Mouse (Mus musculus) MEL (cell line): ENCODE data around the gene Pde10a.

Source experiments
- CTCF ChIP-seq, 3 experiments: IDR thresholded peaks in 2 of 3; conservative IDR thresholded peaks in 1 of 3; 2 replicates each; pipeline ENCODE4 v1.5.1; 2011 to 2012; ENCODE audit warnings: low read length in 3 of 3, low read depth in 2 of 3, mild to moderate bottlenecking in 2 of 3, improper control_type of control experiment in 1 of 3, inconsistent platforms in 1 of 3, mixed read lengths in 1 of 3, moderate library complexity in 1 of 3; ENCODE audit not compliant: control insufficient read depth in 1 of 3, insufficient read depth in 1 of 3, poor library complexity in 1 of 3, severe bottlenecking in 1 of 3
- POLR2A ChIP-seq, 2 experiments: IDR thresholded peaks; 2 replicates each; pipeline ENCODE4 v1.6.1; 2011 to 2012; ENCODE audit warnings: low read length in 2 of 2, mild to moderate bottlenecking in 2 of 2, control low read depth in 1 of 2, improper control_type of control experiment in 1 of 2, low read depth in 1 of 2, moderate library complexity in 1 of 2; ENCODE audit not compliant: control insufficient read depth in 1 of 2, insufficient read depth in 1 of 2, poor library complexity in 1 of 2

GRCm38 (mm10) chr17:8888639-8889038 is 363.5 kb downstream of the Pde10a start:
- no peak for TF ChIP-seq CTCF (IDR thresholded peaks at IDR 0.05 in 2 of 3, conservative IDR thresholded peaks at IDR 0.05 in 1 of 3; ENCODE audit: control insufficient read depth in 1 of 3, insufficient read depth in 1 of 3, low read depth in 2 of 3, low read length in 3 of 3, poor library complexity in 1 of 3, severe bottlenecking in 1 of 3)
- TF ChIP-seq POLR2A (IDR thresholded peaks at IDR 0.05; ENCODE audit: control insufficient read depth in 1 of 2, insufficient read depth in 1 of 2, low read depth in 1 of 2, low read length in 2 of 2, poor library complexity in 1 of 2): no peak
